Mouse (Mus musculus) olfactory bulb, adult 2 months (tissue): ENCODE measurements around the gene Olfr1360. TPM values are rescaled to one million over a fixed set of nuclear protein-coding genes. Genes with fewer than 3 reads are reported as not detected.

Experiments used
- H3K27ac ChIP-seq: fragments of 200-500 bp; 2 replicates; pipeline ENCODE4 v1.5.1; 2012; ENCODE audit warnings: low read depth, low read length; ENCODE audit not compliant: insufficient read depth
- H3K4me1 ChIP-seq: fragments of 200-500 bp; 2 replicates; pipeline ENCODE4 v1.6.1; 2012; ENCODE audit warnings: low read length; ENCODE audit not compliant: control insufficient read depth, insufficient read depth
- H3K4me3 ChIP-seq: fragments of 200-500 bp; 2 replicates; pipeline ENCODE4 v1.5.1; 2012; ENCODE audit warnings: mild to moderate bottlenecking, low read depth, low read length, moderate library complexity; ENCODE audit not compliant: insufficient read depth
- CTCF ChIP-seq: fragments of 200-500 bp; IDR thresholded peaks from 2 replicates; pipeline ENCODE4 v1.5.1; 2012; ENCODE audit warnings: low read depth, mild to moderate bottlenecking, low read length, moderate library complexity; ENCODE audit not compliant: insufficient read depth
- POLR2A ChIP-seq: fragments of 200-500 bp; IDR thresholded peaks from 2 replicates; pipeline ENCODE4 v1.6.1; 2012; ENCODE audit warnings: mild to moderate bottlenecking, low read depth, low read length, moderate library complexity; ENCODE audit not compliant: insufficient read depth
- WGBS: fragments of 180-500 bp; shearing (Covaris S2); methylation state at CpG from one replicate; pipeline ENCODE4 v1.1.7; 2018; 5-methylcytosine and 5-hydroxymethylcytosine counted together
- polyA plus RNA-seq: library from polyadenylated mRNA; stranded (reverse); fragments of >200 nt; gene quantifications from 2 replicates; pipeline ENCODE4 v1.2.4, GENCODE M21; 2012; ENCODE audit warnings: low replicate concordance; ENCODE audit not compliant: missing spikeins, insufficient read depth, insufficient read length

Olfr1360 gene
- polyA plus RNA-seq, 1 experiment: not detected

GRCm38 (mm10) chr13:21697811-21698210 is 20.6 kb upstream of the Olfr1360 start, which contains the start of gene Olfr1359:
Gene Olfr1359 (plus strand): TSS chr13:21698111.
- no peak for TF ChIP-seq POLR2A
- TF ChIP-seq CTCF: no peak
- Histone ChIP-seq H3K4me1 (no peaks in the 10 kb centered on the region), H3K4me3 (no peak within 1 kb of the TSS), H3K27ac (no peak within 1 kb of the TSS)

- TF ChIP-seq CTCF: no peak
- no peak for TF ChIP-seq POLR2A
- Histone ChIP-seq H3K4me3 (no peak within 1 kb of the TSS), H3K27ac (no peak within 1 kb of the TSS), H3K4me1 (no peaks in the 10 kb centered on the region)
- WGBS: 74% methylated on average over 2 of the region's 2 CpGs
These were observed 13.9 kb downstream of the Olfr1360 start, which contains the start of gene Olfr1361 for GRCm38 (mm10) chr13:21663286-21663685. Gene Olfr1361 (minus strand): TSS chr13:21663386.

DNA sequence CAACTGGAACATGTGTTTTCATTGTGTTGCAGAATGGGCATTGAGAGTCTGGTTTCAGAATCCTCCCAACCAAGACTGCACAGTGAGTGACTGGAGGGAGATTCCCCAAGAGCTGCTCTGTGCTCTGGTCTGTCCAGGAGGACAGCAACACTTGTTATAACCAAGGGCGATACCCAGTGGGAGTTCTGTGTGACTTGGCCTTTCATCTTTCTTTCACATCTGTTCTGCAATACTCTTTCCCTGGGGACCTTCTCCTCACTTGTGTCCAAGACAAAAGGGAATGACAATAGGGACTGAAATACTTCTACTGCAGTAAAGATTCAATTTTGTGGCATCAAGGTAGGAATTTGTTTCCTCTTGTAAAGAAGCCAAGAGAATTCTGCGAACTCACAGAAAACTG is 34.8 kb downstream of the Olfr1360 start, which contains the start of gene Olfr11:
TSS of gene Olfr11 (minus strand) at position 101 of the 400 bp plus-strand sequence.
- Histone ChIP-seq H3K27ac (no peak within 1 kb of the TSS), H3K4me3 (no peak within 1 kb of the TSS), H3K4me1 (no peaks in the 10 kb centered on the region)
- TF ChIP-seq POLR2A (no peak), CTCF (no peak)
- WGBS: 75% methylated on average over 2 of the region's 2 CpGs

Other genes with a start within 250 kb of the Olfr1360 start
- not detected in 2 replicates for gene Pgbd1, start 236.3 kb downstream of the Olfr1360 start, polyA plus RNA-seq
- not detected in 2 replicates for gene Zscan26, start 223.7 kb downstream of the Olfr1360 start, polyA plus RNA-seq
- not detected in 2 replicates for gene Nkapl, start 208.9 kb downstream of the Olfr1360 start, polyA plus RNA-seq
- gene Zkscan4, start 198.5 kb downstream of the Olfr1360 start, polyA plus RNA-seq: not detected in 2 replicates
- not detected in 2 replicates for gene Gm10065, start 198.0 kb downstream of the Olfr1360 start, polyA plus RNA-seq
- not detected in 2 replicates for gene AK157302, start 182.2 kb downstream of the Olfr1360 start, polyA plus RNA-seq
- not detected in 2 replicates for gene Gm11273, start 176.0 kb downstream of the Olfr1360 start, polyA plus RNA-seq
- not detected in 2 replicates for gene Zkscan8, start 146.3 kb downstream of the Olfr1360 start, polyA plus RNA-seq
- gene Olfr1366, start 134.6 kb downstream of the Olfr1360 start, polyA plus RNA-seq: not detected in 2 replicates
- gene Olfr1535, start 117.5 kb downstream of the Olfr1360 start, polyA plus RNA-seq: not detected in 2 replicates
- gene Olfr1364, start 95.6 kb downstream of the Olfr1360 start, polyA plus RNA-seq: not detected in 2 replicates
- gene Olfr1362, start 63.4 kb downstream of the Olfr1360 start, polyA plus RNA-seq: not detected in 2 replicates
- gene Olfr11, start 34.9 kb downstream of the Olfr1360 start, polyA plus RNA-seq: not detected in 2 replicates
- gene Olfr1361, start 14.0 kb downstream of the Olfr1360 start, polyA plus RNA-seq: not detected in 2 replicates
- not detected in 2 replicates for gene Olfr1359, start 20.7 kb upstream of the Olfr1360 start, polyA plus RNA-seq
- gene Hist1h2bl, start 38.7 kb upstream of the Olfr1360 start, polyA plus RNA-seq: not detected in 2 replicates
- not detected in 2 replicates for gene Hist1h2ai, start 39.0 kb upstream of the Olfr1360 start, polyA plus RNA-seq
- not detected in 2 replicates for gene Hist1h3h, start 40.3 kb upstream of the Olfr1360 start, polyA plus RNA-seq
- gene Hist1h2bm, start 44.6 kb upstream of the Olfr1360 start, polyA plus RNA-seq: not detected in 2 replicates
- not detected in 2 replicates for gene Hist1h4j, start 57.7 kb upstream of the Olfr1360 start, polyA plus RNA-seq
- gene Hist1h4k, start 73.1 kb upstream of the Olfr1360 start, polyA plus RNA-seq: not detected in 2 replicates
- not detected in 2 replicates for gene Hist1h2ak, start 76.4 kb upstream of the Olfr1360 start, polyA plus RNA-seq
- gene Hist1h2bn, start 76.7 kb upstream of the Olfr1360 start, polyA plus RNA-seq: not detected in 2 replicates
- gene Hist1h1b, start 103.2 kb upstream of the Olfr1360 start, polyA plus RNA-seq: not detected in 2 replicates
- not detected in 2 replicates for gene Hist1h3i, start 106.0 kb upstream of the Olfr1360 start, polyA plus RNA-seq
- not detected in 2 replicates for gene Hist1h2an, start 109.8 kb upstream of the Olfr1360 start, polyA plus RNA-seq
- not detected in 2 replicates for gene Hist1h2bp, start 110.1 kb upstream of the Olfr1360 start, polyA plus RNA-seq
- gene Hist1h2bq, start 132.8 kb upstream of the Olfr1360 start, polyA plus RNA-seq: not detected in 2 replicates
- gene Hist1h2ao, start 133.1 kb upstream of the Olfr1360 start, polyA plus RNA-seq: not detected in 2 replicates
- not detected in 2 replicates for gene Hist1h4m, start 134.3 kb upstream of the Olfr1360 start, polyA plus RNA-seq
- gene Hist1h4n, start 154.8 kb upstream of the Olfr1360 start, polyA plus RNA-seq: not detected in 2 replicates
- not detected in 2 replicates for gene Hist1h2ap, start 156.1 kb upstream of the Olfr1360 start, polyA plus RNA-seq
- gene Hist1h2br, start 156.3 kb upstream of the Olfr1360 start, polyA plus RNA-seq: not detected in 2 replicates